Mouse (Mus musculus) megakaryocyte-erythroid progenitor cell, adult 5 weeks (primary cell): ENCODE results near the gene Nlrc3. TPM values are rescaled to one million over a fixed set of nuclear protein-coding genes. Genes with fewer than 3 reads are reported as not detected.

ENCODE experiments used
- polyA plus RNA-seq: library from polyadenylated mRNA; stranded (reverse); fragments of >175 nt; gene quantifications from 2 replicates; pipeline ENCODE4 v1.2.3, GENCODE M21; 2012

Nlrc3 gene
- polyA plus RNA-seq, result 0.41 and 0.68 TPM in 2 replicates

DNA sequence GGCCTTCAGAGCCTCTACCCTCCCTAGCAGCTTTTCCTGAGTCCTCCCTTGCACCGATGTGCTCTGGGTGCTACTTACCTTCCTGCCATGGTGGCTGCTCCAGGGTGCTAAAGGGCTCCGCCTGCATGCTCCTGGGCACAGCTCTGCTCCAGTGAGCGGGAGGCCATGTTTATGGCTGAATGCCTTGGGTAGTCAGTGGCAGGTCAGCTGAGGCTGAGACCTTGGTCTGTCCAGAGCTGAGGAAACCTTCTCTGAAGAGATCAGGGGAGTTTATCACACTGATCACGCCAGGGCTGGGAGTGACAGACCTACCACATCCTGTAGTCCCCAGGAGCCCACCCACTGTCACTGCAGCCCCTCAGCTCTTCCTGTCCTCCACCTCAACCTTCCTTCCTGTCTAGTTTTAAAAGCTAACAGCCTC lies at the start of gene Nlrc3:
Gene Nlrc3 (minus strand): TSS at position 382 of the 421 bp plus-strand sequence.

GRCm38 (mm10) chr16:4003489-4004398 lies 27.3 kb upstream of the Nlrc3 start, which contains the start of gene Slx4:
TSS of gene Slx4 (minus strand) at chr16:4003770.

DNA sequence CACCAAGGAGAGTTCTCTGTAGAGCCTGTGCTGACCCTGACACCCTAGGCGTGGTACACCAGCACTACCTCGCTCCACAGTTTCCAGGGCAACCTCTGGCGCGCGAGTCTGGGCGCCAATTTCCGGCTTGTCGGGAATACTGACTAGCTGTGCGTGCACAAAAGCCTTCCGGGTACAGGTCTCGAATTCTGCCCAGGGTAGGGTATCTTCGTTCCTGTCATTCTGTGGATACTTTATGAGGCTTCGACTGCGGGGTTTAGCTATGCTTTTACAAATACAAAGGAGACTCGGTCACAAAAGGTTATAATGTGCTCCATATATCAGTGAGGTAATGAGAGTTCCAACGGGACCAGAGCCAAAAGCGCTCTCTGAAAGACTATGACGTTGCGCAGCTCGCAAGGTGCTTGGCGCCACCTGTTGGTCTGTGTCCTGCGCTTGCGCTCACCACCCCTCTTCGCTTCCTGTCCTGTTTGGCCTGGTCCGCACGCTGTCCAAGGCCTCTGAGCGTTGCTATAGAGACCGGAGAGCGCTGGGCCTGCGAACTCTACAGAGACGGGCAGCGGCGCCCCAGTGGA lies 67.8 kb downstream of the Nlrc3 start, which contains the start of the genes 1700037C18Rik and Cluap1:
Gene 1700037C18Rik (minus strand): TSS at position 153 of the 575 bp plus-strand sequence.
Gene Cluap1 (plus strand): TSS at position 265 of the 575 bp plus-strand sequence.

Other genes with a start within 250 kb of the Nlrc3 start
- gene Zfp263, start 232.5 kb downstream of the Nlrc3 start, polyA plus RNA-seq, result 31.3 and 33.2 TPM in 2 replicates
- not detected in 2 replicates for gene Olfr15, start 145.8 kb downstream of the Nlrc3 start, polyA plus RNA-seq
- gene Zfp174, start 129.4 kb downstream of the Nlrc3 start, polyA plus RNA-seq, result 0.03 and 0.05 TPM in 2 replicates
- gene Naa60, start 104.3 kb downstream of the Nlrc3 start, polyA plus RNA-seq, result 49.6 and 53.6 TPM in 2 replicates
- 2.4 and 3.3 TPM in 2 replicates for gene Zfp597, start 92.1 kb downstream of the Nlrc3 start, polyA plus RNA-seq
- not detected in 2 replicates for gene Gm20695, start 92.0 kb downstream of the Nlrc3 start, polyA plus RNA-seq
- gene 1700037C18Rik, start 67.9 kb downstream of the Nlrc3 start, polyA plus RNA-seq, result 8.3 and 11.4 TPM in 2 replicates
- 31.5 and 33.8 TPM in 2 replicates for gene Cluap1, start 67.8 kb downstream of the Nlrc3 start, polyA plus RNA-seq
- gene Slx4, start 27.1 kb upstream of the Nlrc3 start, polyA plus RNA-seq, result 18.3 and 19.0 TPM in 2 replicates
- gene Dnase1, start 60.3 kb upstream of the Nlrc3 start, polyA plus RNA-seq, result not detected in 2 replicates
- 339 and 376 TPM in 2 replicates for gene Trap1, start 101.2 kb upstream of the Nlrc3 start, polyA plus RNA-seq
- gene Crebbp, start 237.4 kb upstream of the Nlrc3 start, polyA plus RNA-seq, result 18.6 and 29.6 TPM in 2 replicates